Mouse (Mus musculus): ENCODE data around the gene Vegfa.

The Vegfa gene

DNA sequence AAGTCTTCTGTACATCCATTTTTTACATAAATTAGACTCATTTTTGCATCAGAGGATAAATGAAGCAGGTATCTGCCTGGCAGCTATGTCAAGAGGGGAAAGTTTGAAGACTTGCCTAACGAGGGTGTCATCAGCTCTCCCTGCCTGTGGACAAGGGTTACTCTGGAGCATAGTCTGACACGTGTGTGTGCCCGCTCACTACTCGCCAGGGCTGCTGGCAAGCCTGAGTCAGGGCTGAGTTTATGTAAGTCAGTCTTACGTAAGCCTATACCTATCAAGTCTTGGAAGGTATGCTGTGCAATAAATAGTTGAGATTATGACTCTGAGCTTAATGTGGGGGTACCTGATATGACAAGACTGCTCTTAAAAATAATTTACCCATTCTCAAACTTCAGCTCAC, 19.2 kb upstream of the Vegfa start:
- DNase-seq (ENCODE audit: extremely low spot score): no peak

DNA sequence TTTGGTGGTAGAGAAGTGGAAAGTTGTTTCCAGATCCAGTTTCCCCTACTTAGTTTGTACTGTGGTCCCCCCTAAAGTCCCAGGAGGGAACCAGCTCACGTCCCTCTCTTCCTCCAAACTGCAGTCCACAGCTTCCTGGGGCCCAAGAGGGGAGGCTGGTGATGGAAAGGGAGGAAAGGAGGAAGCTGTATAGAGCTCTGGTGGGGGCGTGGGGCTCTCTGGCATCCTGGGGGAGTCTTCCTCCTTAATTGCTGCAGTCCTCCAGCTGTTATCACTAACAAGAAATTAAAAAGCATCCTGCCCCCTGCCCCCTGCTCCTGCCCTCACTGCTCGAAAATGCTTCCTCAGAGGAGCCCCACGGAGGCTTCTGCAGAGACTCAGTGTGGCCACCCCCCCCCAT, 17.4 kb upstream of the Vegfa start:
- no peak for DNase-seq (ENCODE audit: extremely low spot score)

DNA sequence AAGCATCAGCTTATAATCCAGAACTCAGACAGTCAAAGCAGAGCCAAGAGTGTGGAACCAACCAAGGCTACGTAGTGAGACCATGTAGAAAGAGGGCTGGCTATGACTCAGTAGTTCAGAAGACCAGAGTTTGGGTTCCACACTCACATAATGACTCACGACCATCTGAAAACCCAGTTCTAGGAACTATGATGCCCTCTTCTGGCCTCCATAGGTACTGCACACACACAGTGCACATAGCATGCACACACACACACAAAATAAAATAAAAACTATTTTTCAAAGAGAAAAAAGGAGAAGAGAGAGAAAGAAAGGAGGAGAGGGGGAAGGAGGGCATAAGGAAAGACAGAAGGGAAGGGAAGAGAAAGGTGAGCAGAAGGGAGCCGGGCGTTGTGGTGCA, 16.0 kb upstream of the Vegfa start:
- DNase-seq (ENCODE audit: extremely low spot score): no peak

DNA sequence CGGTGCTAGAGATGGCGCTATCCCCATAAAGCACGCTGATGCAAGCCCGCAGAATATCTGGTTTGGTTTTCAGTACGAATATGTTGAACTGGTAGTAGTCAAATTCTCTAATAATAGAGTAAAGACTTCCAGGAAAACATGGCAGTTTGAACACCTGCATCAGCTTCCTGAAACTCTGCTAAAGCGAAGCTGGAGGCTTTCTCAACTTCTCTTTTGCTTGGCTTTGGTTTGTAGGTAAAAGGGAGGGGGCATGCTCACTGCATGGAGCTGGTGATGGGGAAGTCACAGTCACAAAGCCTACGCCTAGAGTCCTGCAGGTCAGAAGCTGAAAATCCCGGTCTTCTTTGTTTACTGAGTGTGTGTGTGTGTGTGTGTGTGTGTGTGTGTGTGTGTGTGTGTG, 13.6 kb upstream of the Vegfa start:
- no peak for DNase-seq (ENCODE audit: extremely low spot score)

DNA sequence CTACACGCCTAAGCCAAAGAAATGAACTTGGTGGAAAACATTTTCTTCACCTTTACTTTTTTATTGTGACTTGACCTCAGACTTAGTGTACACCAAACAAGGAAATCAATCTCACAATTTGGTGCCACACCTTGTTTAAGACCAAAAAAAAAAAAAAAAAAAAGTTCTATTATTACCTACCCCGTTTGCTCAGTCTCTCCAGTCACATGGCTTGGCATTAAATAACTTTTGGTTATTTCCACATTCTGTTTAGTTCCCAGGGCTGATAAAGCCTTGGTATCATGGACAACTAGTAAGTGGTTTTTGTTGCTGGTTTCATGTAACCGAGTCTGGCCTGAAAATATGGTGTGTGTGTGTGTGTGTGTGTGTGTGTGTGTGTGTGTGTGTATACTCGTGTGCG, 12.8 kb upstream of the Vegfa start:
- DNase-seq (ENCODE audit: extremely low spot score): no peak

DNA sequence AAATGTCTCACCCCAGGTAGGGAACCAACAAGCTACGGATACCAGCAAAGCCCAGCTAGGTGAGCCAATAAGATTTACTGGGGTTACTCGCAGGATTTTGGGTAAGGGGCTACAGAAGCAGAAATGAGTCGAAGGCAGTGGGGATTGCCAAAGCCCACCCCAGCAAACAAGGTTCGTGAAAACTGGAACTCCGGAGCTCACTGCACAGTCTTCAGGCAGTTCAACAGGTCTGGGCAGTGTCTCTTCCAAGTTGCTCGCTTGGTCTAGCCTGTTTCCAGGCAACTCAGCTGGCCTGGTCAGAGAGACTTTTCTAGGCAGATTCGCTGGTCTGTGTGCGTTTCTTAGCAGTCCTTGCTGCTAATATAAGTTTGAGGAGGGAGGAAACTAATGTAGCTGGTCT, 10.0 kb upstream of the Vegfa start:
- no peak for DNase-seq (ENCODE audit: extremely low spot score)

DNA sequence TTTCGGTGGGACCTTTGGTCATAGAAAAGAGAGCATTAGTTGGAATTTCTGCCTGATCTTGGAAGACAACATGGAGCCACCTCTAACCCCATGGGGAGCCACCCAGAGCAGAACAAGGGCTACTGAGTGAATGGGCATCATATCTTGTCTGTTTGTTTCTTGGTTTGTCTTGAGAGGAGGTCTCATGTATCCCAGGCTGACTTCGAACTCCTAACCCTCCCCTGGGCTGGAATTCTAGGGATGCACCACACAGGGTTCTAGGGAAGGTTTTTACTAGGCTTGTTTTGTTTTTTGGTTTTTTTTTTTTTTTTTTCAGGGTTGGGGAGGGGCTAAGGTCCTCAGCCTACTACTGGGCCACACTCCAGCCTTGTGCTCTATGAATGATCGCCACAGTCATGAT, 9.5 kb upstream of the Vegfa start:
- no peak for DNase-seq (ENCODE audit: extremely low spot score)

DNA sequence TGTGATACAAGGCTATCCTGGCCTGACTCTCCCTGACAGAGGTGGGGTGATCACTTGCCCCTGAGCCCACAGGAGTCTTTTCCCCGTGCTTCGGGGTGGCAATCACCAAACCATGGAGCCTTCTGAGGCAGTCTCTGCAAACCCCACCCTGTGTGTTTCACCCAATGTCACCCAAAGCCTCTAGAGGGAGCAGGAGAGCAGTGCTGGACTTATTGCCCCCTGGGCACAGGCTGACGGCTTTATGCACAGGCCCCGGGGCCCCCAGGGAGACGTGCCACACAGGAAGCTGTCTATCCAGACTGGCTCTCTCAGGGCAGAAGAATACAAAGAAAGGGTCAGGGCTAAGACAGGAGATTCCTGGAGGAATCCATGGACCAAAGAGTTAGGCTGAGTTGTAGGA, 9.1 kb upstream of the Vegfa start:
- DNase-seq (ENCODE audit: extremely low spot score): no peak

DNA sequence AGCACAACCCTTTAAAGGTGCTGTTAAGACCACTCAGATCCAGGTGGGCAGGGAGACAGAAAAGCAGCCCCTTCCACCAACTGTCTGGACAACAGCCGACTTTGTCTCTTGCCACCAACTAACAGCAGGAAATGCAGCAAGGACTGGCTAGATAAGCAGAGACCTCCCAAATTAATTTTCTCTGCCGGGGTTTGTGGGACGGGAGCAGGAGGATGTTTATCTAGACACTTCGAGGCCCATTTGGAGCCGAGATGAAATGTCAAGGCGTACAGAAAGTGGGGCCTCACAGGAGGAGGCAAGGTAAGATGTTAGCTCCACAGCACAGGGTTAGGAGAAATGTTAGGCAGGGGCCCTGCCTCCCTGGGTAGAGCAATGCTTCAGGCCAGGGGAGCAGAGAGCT, 8.4 kb upstream of the Vegfa start:
- no peak for DNase-seq (ENCODE audit: extremely low spot score)

DNA sequence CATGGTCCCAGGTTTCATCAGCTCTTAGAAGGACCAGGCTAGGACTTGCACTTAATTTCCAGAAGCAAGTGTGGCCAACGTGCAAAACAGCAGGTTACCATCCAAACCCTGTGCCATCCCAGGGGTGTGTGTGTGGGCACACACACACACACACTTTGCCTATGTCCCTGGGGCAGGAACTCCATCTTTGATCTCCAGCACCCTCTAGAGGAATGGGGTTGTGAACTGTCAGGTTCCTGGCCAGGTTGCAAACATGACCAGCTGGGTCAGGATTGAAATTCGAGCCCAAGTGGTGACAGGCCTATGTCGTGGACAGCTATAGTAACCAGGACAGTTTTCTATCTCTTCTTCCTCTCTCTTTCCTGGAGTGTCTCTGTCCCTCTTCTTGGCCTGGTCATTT, 6.7 kb upstream of the Vegfa start:
- DNase-seq (ENCODE audit: extremely low spot score): no peak

DNA sequence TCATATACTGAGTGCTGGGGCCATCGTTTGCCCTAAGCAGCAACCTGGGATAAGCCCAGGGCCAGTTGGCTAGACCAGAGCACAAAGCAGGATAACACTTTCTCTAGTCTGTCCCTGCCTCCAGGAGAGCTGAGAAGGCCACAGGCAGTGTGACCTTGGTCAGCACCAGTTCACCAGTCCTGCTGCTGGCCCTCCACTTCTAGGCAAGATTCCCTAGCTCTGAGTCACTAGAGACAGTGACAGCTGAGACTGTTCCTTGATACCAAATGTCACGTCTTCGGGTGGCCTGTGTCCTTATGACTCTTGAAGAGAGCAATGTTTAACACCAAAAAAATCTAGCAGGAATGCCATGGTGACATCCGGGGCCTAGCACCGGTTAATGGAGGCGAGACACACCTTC, 4.2 kb upstream of the Vegfa start:
- no peak for DNase-seq (ENCODE audit: extremely low spot score)

DNA sequence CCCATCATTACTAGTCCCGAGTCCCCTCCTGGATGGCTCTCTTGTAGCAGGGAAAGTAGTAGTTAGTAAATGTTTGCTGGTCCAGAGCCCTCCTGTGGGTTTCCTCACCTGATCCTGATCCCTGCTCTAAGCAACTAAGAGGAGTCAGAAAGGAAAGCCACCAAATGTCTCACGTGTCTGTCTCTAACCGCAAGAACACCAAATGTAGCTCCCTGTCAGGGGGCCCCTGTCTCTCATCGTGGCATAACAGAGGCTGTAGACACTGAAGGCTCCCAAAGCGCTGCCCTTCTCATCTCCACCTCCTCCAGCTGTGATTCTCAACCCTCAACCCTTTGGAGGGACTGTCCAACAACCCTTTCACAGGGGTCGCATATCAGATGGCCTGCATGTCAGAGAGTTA, 1.9 kb upstream of the Vegfa start:
- DNase-seq (ENCODE audit: extremely low spot score): no peak

DNA sequence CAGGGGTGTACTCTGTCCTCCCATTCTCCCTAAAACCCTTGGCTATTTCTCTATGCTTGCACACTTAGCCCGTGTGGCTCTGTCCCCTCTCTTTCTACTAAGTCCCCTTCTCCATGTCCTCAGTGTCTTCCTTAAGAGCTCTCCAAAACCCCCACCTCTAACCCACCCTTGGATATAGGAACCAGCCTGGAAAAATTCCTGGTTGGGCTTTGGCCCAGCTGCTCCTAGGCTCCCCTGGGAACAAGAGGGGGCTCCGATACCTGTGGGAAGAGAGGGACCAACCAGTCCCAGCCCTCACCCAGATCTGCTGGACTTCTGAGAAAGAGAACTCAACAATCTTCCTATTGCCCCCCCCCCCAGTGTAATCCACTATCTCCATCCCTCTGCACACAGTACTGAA, 1.4 kb upstream of the Vegfa start:
- no peak for DNase-seq (ENCODE audit: extremely low spot score)

DNA sequence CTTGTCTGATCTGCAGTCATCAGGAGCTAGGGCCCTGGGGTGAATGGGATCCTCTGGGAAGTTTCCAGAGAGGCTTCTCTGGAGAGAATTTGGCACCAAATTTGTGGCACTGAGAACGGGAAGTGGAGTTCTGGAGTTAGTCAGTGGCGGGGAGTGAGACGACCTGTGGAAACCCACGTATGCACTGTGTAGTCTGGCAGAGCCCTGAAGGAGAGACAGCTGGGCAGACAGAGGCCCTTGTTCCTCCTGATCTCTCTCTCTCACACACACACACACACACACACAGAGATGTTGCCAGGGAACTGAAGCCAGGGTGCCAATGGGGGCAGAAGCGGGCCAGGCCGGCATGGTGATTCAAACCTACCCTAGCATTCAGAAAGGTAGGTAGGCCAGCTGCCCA, 953 bp upstream of the Vegfa start:
- no peak for DNase-seq (ENCODE audit: extremely low spot score)

DNA sequence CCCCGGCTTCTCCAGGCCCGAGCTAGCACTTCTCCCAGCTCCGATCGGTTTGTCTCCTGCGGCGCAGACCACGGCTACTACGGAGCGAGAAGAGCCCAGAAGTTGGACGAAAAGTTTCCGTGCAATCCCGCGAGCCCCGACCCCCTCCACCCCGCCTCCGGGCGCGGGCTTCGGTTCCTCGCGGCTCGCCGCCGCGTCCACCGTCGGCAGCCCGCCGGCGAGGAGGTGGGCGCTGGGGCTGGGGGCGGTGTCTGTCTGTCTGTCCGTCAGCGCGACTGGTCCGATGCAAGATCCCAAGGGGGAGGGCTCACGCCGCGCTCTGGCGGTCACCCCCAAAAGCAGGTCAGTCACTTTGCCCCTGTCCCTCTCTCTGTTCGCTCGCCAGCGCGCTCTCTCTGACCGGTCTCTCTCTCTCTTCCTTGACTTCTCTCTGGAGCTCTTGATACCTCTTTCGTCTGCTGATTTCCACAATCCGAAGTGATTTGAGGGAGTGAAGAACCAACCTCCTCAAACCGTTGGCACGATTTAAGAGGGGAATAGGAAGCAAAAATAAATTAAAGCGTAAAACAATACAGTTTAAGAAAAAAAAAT, 453 bp downstream of the Vegfa start:
- peak; percentile 79 for DNase-seq (ENCODE audit: extremely low spot score)

DNA sequence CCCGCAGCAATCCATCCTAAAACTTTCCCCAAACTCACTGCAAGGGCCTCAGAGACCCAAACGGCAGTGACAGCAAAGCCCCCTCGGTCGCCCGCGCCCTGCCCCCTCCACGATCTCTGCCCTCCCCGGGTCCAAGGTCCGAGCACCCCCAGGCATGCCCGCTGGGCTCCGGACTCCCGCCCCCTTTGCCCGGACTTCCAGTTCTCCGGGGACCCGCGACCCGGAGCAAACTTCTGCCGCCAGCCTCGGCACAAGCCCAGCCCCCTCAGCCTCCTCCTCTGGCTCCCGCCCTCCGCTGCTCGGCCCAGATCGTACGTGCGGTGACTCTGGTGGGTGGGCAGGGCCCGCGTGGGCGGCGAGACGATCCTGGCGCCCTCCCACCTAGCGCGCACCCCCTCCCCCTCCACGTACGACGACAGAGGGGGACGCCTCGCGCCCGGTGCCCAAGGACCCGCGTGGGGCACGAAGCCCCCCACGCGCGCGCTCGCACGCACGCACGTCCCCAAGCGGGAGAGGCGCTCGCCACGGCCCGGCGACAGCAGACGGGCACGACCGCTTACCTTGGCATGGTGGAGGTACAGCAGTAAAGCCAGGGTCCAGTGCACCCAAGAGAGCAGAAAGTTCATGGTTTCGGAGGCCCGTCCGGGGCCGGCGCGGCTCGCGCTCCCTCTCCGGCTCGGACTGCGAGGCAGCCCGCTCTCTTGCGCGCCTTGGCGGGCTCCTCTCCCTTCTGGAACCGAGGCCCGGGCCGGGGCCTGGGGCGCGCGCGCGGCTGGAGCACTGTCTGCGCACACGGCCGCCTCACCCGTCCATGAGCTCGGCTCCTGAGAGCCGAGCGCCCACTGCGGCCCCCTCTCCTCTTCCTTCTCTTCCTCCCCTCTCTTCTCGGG, 1.2 kb downstream of the Vegfa start:
- DNase-seq (ENCODE audit: extremely low spot score): peak; percentile 76

DNA sequence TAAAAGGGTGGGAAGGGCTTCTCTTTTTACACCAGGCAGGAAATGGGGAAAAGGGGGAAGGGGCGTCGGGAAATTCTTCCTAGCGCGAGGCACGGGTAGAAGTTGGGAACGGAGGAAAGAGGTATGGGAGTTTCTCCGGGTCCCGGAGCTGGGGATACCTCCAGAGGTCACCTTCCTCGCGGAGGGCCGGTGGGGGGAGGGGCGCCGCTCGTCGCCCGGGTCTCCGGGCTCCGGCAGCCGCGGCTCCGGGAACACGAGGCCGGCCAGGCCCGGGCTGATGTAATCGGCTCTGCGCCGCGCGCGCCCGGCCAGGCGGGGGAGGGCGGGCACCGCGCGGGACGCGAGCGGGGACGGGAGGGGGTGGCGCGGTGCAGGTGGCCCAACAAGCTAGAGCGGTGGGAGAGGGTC, 1.8 kb downstream of the Vegfa start:
- no peak for DNase-seq (ENCODE audit: extremely low spot score)

DNA sequence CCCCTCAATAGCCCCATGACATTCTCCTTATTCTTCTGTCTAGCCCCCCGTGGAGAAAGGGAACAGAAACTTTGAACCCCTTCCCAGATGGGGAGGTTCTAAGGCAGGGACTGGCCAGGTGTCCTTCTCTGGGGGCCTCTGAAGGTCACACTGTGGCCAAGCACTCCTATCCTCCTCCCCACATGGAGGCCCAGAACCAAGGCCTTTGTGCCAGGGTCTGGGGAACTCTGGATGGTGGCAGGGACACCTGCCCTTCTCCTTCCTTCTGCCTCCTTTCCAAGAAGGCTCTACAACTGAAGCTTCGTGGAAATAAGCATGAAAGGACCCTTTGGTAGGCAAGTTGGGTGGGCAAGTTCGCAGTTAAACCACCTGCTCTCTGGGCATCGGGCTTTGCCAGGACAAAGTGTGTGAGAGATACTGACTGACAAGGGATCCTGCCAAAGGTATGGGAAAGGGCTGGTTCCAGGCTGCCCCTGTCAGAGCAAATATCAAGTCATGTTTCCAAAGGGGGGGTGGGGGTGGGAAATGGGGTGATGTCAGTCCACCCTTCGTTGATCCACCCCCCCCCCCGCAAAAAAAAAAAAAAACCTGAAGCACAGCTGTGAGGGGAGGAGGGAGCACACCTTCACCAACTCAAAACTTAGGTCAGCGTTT, 2.5 kb downstream of the Vegfa start:
- peak; percentile 29 for DNase-seq (ENCODE audit: extremely low spot score)

DNA sequence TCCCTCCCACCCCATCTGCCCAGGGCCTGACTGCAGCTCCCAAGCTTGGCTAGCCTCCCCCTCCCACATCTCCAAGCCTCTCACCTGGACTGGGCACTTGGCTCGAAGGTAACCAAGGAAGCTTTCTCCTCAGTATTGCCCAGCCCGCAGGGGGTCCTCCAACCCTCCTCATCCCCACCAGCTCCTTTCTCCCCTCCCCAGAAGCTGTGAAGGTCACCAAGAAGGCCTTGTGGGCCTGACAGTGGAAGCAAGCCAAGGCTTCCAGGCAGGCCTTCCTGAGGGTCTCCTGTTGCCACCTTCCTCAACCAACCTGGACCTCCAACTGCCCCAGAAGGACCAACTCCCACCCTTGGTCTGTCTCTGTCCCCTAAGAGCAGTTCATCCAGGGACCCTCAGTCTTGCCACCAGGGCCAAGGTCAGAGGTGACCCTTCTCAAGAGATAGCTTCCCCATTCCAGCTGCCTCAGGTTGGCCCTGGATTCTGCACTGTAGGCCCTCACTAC, 3.1 kb downstream of the Vegfa start:
- peak; percentile 32 for DNase-seq (ENCODE audit: extremely low spot score)

DNA sequence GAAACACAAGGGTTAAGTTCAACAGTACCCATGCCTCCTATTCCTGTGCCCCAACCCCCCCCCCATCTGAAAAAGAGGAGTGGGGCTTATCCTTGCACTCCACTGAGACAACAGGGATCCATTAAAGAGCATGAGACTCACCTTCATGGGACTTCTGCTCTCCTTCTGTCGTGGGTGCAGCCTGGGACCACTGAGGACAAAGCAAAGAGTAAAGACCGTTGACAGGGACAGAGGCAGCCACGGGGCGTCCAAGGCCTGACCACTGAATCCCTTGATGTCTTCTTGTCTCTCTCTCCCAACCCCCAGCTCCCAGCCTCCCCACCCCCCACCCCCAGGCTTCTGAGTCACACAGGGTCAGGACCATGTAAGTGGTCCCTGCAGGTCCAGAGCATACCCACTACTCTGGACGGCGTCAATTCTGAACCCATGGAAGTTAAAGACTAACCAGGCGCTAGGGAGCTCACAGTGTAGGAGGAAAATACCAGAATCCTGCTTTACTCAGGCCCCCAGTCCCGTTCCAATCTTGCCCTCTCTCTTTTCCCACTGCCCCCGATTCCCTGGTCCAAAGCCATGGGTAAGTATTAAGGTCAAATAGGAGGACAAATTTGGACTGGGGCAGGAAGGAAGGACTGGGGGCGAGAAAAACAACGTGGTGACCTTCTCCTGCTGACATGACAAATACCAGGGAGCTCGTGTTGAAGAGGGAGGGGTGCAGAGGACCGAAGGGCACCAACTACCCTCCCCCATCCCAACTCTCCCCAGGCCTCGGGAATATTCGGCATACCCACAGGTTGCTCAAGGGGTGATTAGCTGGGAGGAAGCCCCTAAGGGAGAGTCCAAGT, 3.7 kb downstream of the Vegfa start:
- peak; percentile 31 for DNase-seq (ENCODE audit: extremely low spot score)

DNA sequence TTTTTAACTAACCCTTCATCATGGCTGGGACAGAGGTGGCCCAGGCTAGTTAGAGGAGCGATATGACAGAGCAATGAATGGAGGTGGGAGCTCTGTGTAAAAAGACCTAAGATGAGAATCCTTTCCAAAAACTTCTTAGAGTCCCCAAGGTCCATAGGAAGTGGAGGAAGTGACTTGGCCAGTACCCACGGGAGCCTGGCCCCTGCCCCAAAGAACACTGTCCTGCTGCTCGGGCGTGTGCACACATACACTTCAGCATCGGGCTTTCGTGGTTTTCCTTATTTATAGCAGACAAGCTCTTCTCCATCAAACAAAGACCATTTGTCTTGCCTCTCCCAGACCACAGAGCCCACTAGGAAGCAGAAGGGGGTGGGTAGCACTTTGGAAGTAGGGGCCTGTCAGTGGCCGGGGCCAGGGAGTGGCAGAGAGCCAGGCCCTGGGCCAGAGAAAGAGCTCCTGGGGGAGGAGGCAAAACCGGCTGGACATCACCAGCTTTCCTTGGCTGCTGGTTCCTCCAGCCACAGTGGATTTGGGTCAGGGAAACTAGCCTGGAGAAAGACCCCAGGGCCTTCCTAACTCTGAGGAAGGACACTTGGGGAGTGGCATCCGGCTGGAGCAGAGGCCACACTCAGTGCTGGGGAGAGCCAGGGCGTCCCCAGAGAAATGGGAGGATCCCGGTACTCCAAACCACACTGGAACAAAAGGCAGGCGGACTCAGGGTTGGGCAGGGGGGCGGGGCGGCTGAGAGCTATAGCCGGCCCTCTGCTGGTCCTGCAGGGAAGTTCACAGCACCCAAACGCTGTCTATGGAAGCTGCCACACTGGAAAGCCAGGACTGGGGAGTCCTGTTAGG, 4.9 kb downstream of the Vegfa start:
- DNase-seq (ENCODE audit: extremely low spot score): peak; percentile 84
